Mouse (Mus musculus) frontal cortex, postnatal 36 days (tissue): Measurements from ENCODE around the gene Gpr82.

Experiments
- DNase-seq, 2 experiments: peaks; one replicate each; pipeline ENCODE4 v3.0.0; 2022; ENCODE audit warnings: low spot score in 2 of 2

Gene Gpr82

DNA sequence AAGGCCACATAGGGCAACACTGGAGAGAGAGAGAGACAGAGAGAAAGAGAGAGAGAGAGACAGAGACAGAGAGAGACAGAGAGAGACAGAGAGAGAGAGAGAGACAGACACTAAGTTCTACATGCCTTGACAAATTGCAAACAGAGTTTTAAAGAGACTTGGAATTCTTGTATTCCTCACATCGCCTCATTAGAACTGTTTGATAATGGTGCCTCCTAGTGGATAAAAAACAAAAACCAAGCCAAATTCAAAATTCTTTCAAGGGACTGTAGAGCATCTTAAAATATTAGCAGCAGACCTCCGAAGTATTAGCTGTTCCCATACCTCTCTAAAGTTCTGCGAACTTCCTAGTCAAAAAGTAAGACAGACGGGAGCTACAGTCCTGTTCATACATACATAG lies 30.7 kb downstream of the Gpr82 start:
- DNase-seq: no peak

DNA sequence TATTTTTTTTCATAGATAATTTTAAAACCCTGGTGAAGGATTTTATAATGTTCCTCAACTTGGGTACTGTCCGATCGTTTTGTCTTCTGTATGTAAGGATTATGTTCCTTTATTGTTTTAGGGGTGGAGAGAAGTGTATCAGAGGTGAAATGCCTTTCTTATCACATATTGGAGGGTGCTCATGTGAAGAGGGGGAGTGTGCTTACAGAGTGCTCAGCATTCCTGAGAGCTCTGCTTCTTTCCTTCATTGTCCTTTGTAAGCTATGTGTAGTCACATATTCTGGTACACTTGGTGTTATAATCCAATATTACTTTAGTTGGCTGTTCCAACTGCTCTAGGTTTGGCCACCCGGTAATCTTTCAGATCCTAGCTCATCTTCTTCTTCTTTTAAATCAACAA lies 39.5 kb downstream of the Gpr82 start:
- no peak for DNase-seq

DNA sequence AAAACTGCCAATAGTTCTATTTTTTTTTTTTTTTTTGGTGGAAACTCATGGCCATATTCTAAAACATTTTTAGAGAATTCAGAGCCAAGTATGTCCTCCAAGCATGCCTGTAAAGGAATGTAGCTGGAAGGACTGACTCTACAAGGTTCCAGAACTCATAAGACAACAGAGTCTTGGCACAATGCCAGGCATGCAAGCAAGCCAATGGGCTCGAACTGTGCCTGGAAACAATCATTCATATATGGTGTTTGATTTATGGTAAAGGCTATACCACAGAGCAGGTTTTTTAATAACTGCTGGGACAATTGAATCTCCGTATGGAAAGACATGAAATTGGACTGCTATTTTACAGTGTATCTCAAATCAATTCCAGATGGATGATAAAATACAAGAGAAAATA lies 43.9 kb downstream of the Gpr82 start:
- no peak for DNase-seq

DNA sequence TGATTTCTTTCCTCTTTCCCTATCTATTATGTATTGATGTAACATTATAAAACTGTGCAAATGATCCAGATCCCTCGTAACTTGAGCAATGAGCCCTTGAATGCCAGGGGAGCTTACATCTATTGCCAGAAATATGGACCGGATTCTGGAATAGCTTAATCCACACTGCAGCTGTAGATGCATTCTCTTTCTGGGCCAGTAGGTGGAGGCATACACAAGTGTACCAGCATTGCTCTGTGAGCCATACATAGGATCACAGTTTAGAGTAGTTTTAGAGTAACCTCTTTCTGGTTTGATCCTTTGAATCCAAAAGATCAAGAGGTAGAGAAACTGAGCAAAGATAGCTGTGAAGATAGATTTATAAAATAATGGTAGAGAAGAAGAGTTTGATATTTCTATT lies 49.0 kb downstream of the Gpr82 start:
- DNase-seq: peak; percentile 26 to 68
